Mouse (Mus musculus) lung, postnatal 0 days (tissue): ENCODE results near the gene Bend4.

Source experiments
- CTCF ChIP-seq: IDR thresholded peaks from 2 replicates; pipeline ENCODE4 v1.5.1; 2016; ENCODE audit warnings: antibody characterized with exemption, mild to moderate bottlenecking
- EP300 ChIP-seq: IDR thresholded peaks from 2 replicates; pipeline ENCODE4 v1.6.1; 2016; ENCODE audit warnings: antibody characterized with exemption, mild to moderate bottlenecking, control low read depth

DNA sequence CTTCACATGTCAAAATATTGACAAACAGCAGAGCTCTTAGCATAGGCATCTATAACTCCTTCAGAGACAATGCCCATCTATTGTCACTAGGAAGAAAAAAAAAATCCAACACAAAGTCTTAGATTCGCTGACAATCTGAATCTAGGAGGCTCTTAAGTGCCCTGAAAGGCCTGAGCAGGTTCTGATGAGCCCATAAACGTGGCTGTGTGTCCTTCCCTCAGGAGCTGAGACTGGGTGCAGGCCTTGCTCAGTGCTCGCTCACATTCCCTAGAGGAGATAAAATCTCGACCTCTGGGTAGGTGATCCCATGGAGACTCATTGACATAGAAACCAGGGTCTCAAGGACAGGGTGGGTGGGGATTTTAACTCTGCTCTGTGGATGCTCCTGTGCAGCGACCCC, 2.1 kb downstream of the Bend4 start:
- no peak for TF ChIP-seq CTCF
- no peak for TF ChIP-seq EP300
